Comparison of ENCODE assay signal across 17 mouse cellular contexts in the genomic region with DNA sequence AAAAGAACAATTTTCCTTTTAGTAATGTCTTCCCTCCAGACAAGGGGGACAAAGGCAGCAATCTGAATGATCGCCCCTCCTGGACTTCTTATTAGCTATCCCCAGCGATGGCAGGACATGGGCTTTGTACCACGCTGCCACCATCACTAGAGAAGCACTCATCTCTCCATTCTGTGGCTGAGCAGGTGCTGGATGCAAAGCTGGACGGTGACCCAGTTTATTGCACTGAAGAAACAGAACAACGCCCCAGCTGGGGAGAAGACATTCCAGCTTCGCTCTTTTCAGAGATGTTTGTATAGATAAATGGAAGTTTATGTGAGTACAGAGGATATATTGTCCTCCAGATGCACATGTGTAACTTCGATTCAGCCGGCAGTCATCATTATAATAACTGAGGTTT.
DNase-seq lines count a peak whose midpoint lies in the region.
"Had no signal": no experiment of that assay in that cellular context is flagged by ENCODE, and none has a peak within 500 bp of the region (broad histone marks: within the 10 kb centered on the region; RNA-seq: fewer than 3 reads in every experiment).

No protein-coding gene starts in this region.

- peak; percentile 9 for DNase-seq in layer of hippocampus, adult 9-11 months
- no peak for DNase-seq in layer of hippocampus, adult 8-10 months (ENCODE audit: low spot score in 2 of 2)
- peak; percentile 1 to 20 for DNase-seq in left cerebral cortex, postnatal 25 days (ENCODE audit: low spot score in 2 of 2)
- no peak for DNase-seq in left cerebral cortex, adult 8-10 months (ENCODE audit: low spot score in 2 of 2)
- DNase-seq in brain, adult 2 months (ENCODE audit: low read depth, low spot score): peak; percentile 16
- DNase-seq in frontal cortex, postnatal 10 days (ENCODE audit: low spot score in 2 of 2): peak; percentile 6 to 11
- DNase-seq in heart, postnatal 36 days: no peak
- no peak for DNase-seq in spleen, postnatal 10 days (ENCODE audit: low spot score in 2 of 2)
- DNase-seq: adrenal gland, postnatal 14 days; B cell, adult 2 months; cerebellum, adult 18-20 months; gastrocnemius, postnatal 10 days; heart, postnatal 10 days; kidney, adult 2 months; kidney, postnatal 36 days; liver, postnatal 0 days; lung, postnatal 36 days had no signal

- intact Hi-C loops in left cerebral cortex, postnatal 25 days (cut with DNase I): no loop called here
- intact Hi-C loops in heart, postnatal 36 days (cut with DNase I): no loop called here

Comparison
In these comparisons a context has a peak if more than half of its experiments do, and no peak if none do; other contexts are left out.
1. DNase-seq: peak in layer of hippocampus, adult 9-11 months (single experiment), left cerebral cortex, postnatal 25 days (2 of 2), brain, adult 2 months (single experiment) and frontal cortex, postnatal 10 days (2 of 2); none in layer of hippocampus, adult 8-10 months (0 of 2), left cerebral cortex, adult 8-10 months (0 of 2), heart, postnatal 36 days (0 of 2) and spleen, postnatal 10 days (0 of 2).